Mouse (Mus musculus) R1 (cell line): ENCODE results near the gene Tmem151b.

Experiments
- DNase-seq: peaks from one replicate; pipeline ENCODE4 v3.0.0-alpha.2; 2018; ENCODE audit warnings: low read depth, low spot score

The Tmem151b gene

DNA sequence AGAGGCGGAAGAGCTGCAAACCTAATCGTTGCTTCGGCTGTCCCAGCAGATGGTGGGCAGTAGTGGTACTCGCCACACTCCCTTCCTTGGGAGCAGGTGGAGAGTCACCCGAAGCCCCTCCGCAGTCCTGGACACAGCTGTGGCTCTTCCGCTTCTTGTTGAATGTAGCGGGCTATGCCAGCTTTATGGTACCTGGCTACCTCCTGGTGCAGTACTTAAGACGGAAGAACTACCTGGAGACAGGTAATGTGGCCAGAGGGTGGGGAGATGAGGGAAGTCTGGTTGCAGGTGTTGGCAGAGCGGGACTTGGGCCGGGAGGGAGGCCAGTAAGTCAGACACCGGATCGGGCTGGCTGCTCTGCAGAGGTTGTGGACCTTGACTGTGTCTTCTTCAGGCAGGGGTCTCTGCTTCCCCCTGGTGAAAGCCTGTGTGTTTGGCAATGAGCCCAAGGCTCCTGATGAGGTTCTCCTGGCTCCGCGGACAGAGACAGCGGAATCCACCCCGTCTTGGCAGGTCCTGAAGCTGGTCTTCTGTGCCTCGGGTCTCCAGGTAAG is 15.1 kb upstream of the Tmem151b start:
- peak; percentile 65 for DNase-seq

- peak; percentile 92 for DNase-seq
These were observed 14.4 kb upstream of the Tmem151b start, which contains the start of gene Slc35b2 for GRCm38 (mm10) chr17:45563655-45564530. Gene Slc35b2, plus strand, starts transcription at chr17:45563874.

GRCm38 (mm10) chr17:45563216-45563615 is 13.7 kb upstream of the Tmem151b start:
- DNase-seq = no peak

GRCm38 (mm10) chr17:45559732-45560525 is 10.5 kb upstream of the Tmem151b start:
- DNase-seq = no peak

GRCm38 (mm10) chr17:45557998-45558862 is 8.8 kb upstream of the Tmem151b start:
- DNase-seq = no peak

DNA sequence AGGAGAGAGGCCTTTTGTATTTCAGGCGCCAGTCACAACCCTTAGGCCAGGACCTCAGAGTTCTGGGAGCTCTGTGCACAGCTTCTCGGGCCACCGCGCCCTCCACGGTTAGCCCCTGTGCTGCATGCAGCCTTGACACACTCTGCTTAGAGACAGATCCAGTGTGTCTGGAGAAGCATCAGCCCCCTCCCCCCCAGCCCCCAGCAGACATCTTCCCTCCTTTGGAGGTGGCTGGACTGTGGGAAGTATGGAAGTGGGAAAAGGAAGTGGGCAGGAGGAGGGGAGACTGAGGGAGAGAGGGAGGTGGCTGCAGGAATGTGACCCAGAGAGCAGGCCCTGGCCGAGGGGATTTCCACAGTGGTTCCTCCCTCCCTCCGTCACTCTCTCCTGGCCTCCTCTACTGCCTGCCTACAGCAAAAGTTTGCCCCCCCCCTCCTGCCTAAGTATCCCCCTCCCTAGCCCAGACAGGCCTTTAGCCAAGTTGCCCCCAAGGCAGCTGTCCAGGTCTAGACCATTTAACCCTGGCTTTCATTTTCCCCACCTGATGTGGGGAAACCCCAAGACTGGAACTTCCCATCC is 7.9 kb upstream of the Tmem151b start:
- no peak for DNase-seq

GRCm38 (mm10) chr17:45556514-45557245 is 7.2 kb upstream of the Tmem151b start:
- no peak for DNase-seq

- no peak for DNase-seq
These were observed 6.6 kb upstream of the Tmem151b start for GRCm38 (mm10) chr17:45556107-45556489.

DNA sequence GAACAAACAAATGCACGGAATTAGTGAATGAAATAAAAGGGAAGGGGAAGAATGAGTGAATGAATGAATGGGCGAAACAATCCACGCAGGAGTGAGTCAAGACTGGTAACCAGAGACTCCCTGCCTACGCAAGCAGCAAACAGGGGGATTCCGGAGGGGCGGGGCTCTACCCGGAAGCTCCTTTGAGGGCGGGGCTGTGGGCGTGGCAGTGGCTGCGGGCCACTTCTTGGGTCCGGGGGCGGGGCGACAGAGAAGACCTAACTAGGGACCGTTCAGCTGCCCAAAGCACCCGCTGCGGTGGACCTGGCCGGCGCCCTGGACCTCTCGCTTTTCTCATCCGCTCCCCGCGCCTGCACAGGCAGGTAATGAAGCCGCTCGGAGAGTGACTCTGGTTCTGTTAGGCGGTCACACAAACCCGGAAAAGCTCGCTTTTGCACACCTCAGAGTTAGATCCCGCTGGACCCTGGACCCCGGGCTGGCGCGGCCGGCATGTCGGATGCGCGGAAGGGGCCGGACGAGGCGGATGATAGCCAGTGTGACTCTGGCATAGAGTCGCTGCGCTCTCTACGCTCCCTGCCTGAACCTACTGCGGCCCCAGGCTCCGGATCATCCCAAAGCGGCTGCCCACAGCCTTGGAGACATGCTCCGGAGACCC is 6.1 kb upstream of the Tmem151b start, which contains the start of gene Nfkbie:
Gene Nfkbie, plus strand, starts transcription at position 252 of the 655 bp plus-strand sequence.
- DNase-seq = peak; percentile 92

- no peak for DNase-seq
These were observed 4.9 kb upstream of the Tmem151b start for GRCm38 (mm10) chr17:45554420-45554819.

DNA sequence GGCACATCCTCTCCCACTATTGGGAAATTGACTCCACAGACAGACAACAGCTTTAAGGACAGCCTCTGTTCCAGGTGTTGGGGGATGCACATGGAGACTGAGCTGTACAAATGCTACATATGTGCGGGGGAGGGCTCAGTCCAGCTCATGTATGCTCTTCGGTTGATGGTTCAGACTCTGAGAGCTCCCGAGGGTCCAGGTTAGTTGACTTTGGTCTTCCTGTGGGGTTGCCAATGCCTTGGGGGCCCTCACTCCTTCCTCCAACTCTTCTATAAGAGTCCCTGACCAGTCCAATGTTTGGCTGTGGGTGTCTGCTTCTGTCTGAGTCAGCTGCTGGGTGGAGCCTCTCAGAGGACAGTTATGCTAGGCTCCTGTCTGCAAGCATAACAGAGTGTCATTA is 3.6 kb upstream of the Tmem151b start:
- no peak for DNase-seq

DNA sequence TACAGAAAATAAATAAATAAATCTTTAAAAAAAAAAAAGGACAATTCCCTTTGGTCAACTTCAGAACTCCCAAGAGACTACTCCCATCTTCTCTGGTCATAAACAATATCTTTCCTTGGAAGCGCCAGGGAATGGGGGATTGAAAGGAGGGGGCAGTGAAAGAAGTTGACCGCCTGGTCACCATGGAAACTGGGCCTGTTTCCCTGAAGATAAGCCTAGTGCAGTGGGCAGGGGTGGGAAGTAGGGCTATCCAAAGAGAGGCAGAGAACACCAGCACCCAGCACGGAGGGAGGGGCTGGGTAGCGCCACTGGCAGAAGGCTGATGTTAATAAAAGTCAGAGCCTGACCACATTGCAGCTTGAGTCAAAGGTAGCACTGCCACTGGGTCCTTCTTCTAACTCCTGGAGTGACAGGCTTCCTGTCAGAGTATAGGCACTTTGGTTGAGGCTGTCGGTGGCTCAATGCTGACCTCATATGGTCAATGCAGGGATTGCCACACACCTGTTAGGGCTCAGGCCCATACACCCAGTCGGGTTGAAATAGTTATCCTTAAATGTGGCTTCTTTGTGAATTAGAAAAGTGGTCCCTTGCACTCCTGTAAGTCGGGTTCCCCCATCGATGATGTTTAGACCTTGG is 2.5 kb upstream of the Tmem151b start:
- DNase-seq = peak; percentile 87

DNA sequence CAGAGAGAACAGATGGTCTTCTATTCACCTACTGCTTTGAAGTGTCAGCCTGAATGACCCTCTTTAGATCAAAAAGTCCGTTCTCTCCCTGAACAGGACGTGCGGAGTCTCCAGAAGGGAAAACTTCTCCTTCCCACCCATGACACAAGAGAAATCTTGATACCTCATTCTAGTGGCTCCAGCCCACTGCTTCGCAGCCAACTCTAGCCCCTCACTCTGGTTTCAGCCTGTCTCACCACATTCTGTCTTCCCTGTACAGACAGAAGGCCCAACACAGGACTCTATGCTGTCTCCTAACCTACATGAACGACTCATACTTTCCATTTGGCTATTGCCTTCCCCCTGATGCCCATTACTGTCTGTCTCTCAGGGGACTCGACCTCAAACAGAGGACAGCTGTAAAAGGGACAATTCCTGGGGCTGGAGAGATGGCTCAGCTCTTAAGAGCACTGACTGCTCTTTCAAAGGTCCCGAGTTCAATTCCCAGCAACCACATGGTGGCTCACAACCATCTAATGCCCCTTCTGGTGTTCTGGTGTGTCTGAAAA is 1.8 kb upstream of the Tmem151b start:
- no peak for DNase-seq

DNA sequence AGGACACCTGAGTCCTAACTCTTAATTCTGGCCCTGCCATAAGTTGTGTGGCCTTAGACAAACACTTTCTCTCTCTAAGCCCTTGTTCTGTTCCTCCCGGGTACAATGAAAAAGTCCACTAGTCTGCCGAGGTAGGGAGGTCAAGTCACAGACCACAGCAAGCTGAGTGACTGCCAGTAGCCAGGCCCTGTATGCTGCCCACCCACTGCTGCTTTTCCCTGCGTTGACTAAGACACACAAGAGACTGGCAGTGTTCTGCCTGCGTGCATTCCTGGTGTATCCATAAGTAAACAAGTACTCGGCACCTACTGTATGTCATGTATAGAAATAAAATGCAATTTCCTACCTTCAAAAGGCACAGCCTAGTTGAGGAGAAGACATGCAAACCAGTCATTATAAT is 776 bp upstream of the Tmem151b start:
- no peak for DNase-seq

DNA sequence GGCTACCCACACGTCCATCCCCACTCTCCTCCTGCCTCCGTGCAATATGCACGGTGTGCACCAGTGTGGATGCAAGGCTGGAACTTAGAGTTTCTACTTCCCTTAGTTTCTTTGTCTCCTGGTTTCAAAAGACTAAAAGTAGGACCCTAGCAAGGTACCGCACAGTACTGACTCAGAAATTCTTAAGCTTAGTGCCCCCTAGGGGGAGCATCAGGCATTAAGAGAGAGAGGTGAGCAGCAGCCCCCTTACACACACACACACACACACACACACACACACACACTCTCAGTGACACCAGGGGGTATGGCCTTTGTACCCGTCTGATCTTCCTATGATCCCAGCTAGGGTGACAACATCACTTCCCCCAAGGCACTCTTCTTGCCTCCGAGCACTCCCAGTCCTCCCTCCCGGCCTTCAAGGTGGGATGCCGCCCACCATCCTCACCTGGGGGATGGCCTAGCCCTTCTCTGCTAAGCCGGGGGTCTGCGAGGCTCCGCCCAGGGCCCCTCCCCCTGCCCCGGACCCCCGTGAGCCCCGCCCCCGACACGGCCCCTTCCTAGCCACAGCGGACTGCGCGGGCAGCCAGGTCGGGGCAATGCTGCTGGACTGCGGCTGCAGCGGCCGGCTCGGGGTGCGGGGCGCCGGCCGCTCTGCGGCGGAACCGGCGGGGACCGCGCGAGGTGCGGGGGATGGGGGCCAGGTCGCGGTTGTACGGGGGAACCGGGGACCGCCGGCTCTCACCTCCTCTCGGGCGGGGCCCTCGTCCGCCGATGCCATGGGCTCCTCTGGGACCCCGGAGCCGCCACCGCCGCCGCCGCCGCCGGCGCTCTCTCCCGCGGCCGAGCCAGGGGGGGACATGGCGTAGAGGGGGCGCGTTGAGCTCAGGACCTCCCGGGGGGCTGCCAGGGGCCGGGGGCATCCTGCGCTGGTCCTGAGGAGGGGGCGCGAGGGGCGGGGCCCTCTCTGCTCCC is 650 bp downstream of the Tmem151b start:
- DNase-seq = peak; percentile 90

- DNase-seq = no peak
These were observed 1.9 kb downstream of the Tmem151b start for GRCm38 (mm10) chr17:45547461-45548190.

- no peak for DNase-seq
These were observed 2.5 kb downstream of the Tmem151b start for GRCm38 (mm10) chr17:45546941-45547340.
